Mouse (Mus musculus): ENCODE data around the gene Tert. TPM values are rescaled to one million over a fixed set of nuclear protein-coding genes. Genes with fewer than 3 reads are reported as not detected.
A peak's percentile ranks its signal among the peaks of the same experiment; 100 is the strongest.

The Tert gene
- total RNA-seq, 2 experiments from 2014 or later, result 0.14 to 0.18 TPM

DNA sequence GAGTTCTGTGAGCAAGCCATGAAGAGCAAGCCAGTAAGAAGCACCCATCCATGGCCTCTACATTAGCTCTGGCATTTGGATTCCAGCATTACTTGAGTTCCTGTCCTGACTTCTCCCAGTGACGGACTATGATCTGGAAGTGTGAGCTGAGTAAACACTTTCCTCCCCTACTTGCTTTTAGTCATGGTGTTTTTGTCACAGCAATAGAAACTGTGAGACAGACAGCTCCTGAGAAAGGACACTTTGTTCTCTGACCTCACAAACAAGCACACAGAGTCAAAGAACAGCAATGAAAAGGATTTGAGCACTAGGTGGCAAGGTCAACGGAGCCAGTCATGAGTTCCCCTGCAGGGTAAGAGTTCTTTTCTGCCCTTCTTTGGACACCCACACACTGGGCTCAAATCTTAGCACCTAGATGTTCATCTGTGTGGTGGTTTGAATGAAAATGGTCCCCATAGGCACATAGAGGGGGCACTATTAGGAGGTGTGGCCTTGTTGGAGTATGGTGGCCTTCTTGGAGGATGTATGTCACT is 33.5 kb downstream of the Tert start:
- no peak for DNase-seq
- intact Hi-C loops (cut with DNase I; ENCODE audit: low total_unique reads), result no loop called here

DNA sequence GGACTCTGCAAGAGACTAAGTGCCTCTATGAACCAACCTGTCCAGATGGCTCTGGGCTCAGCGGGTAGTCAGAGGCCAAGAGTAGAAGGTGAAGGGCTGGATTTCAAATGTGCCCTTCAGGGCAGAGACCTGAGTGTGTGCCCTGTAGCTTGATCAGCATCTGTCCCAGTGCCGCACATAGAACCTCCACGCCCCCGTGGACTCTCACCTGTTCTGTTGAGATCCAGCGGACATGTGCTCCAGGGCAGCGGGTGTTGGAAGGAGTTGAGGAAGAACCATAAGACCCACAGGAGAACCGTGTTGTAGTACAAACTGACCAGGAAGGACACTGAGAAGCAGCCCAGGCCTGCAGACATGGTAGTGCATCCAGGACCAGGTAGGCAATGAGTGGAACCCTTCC is 48.5 kb downstream of the Tert start:
- no peak for DNase-seq
- intact Hi-C loops (cut with DNase I; ENCODE audit: low total_unique reads), result no loop called here

DNA sequence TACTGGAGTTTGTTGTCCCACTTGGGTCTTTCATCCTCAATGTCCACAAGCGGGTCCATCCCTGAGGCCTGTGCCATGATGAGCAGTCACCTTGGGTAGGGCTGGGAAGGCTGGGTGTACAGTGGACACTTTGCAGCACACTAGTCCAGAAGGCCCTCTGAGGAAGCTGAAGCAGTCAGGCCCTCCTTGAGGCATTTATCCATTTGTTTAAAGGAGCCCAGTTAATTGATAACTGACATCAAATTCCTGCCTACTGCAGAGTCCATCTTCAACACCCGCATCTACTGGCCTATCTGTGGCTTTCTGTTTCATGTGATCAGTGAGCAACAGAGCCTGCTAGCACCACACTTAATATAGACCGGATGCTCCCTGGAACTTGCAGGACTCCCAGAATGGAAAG is 51.1 kb downstream of the Tert start, which contains the start of gene Slc6a18:
Gene Slc6a18 (minus strand): TSS at position 171 of the 400 bp plus-strand sequence.
- no peak for DNase-seq
- intact Hi-C loops (cut with DNase I; ENCODE audit: low total_unique reads), result no loop called here

DNA sequence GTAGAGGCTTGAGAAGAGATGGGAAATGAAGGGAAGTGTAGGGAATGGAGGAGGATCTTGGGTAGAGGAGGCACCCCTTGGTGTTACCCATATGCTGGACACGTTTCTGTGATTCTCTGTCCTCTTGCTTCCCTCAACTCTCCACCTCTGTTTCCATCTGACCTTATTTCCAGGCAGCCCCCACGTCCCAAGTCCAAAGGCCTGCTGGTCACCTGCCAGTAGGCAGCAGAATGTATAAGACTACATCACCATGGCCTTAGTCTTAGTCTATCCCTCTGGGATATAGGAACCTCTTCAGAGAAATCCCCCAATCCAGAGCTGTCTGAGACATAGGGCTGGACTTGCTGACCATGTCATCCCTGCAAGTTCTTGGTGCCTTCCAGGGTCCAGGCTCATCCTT is 52.6 kb downstream of the Tert start:
- intact Hi-C loops (cut with DNase I; ENCODE audit: low total_unique reads), result no loop called here
- no peak for DNase-seq

DNA sequence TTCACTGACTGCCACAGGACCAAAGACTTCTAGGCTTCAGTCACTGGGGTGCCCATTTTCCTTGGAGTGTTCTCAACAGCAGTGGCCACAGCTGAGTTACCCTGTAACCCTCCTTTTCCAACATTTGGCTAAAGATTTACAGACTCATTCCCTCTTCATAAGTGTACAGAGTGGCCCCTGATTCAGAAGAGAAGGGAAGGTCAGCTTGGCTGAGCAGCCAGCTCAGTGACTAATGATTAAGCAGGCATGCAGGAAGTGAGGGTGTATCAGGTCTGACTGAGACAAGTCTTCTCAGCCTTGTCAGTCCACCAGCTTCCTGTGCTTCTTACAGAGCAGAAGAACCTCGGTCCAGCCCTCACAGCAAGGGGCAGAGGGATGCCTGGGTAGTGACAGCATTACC is 53.7 kb downstream of the Tert start:
- intact Hi-C loops (cut with DNase I; ENCODE audit: low total_unique reads), result no loop called here
- no peak for DNase-seq

DNA sequence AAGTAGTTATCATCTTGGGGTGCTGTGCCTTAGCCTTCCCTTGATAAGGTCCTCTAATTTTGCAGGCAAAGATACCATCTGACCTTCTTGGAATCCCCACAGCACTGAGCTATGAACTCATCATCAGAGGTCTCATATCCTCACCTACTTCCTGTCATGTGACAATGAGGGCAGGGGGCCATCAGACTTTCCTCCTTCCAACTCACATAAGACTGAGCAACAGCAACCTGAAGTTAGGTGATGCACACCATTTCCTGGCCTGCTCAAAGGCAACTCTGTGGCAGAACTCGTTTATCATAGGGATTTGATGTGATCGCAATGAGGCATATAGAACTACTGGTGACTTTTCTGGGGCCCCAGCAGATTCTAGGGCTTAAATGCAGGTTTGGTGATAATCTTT is 55.5 kb downstream of the Tert start:
- intact Hi-C loops (cut with DNase I; ENCODE audit: low total_unique reads), result no loop called here
- DNase-seq, result no peak

DNA sequence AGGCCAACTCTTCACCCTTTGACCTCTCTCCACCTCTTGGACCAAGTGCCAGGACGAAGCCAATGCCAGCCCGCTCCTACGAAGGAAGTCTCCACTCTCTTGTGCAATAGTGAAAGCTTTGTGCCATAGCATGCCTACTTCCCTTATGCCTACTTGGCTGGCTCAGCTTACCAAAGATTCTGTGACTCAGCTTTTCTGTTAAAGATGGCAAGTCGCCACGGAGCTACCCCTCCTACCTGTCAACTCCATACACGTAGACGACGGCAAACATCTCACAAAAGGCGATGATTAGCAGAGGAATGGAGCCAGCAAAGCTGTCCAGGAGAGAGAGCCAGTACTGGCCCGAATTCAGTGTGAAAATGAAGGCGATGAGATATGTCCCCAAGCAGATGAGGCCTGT is 57.0 kb downstream of the Tert start:
- intact Hi-C loops (cut with DNase I; ENCODE audit: low total_unique reads), result no loop called here
- no peak for DNase-seq

DNA sequence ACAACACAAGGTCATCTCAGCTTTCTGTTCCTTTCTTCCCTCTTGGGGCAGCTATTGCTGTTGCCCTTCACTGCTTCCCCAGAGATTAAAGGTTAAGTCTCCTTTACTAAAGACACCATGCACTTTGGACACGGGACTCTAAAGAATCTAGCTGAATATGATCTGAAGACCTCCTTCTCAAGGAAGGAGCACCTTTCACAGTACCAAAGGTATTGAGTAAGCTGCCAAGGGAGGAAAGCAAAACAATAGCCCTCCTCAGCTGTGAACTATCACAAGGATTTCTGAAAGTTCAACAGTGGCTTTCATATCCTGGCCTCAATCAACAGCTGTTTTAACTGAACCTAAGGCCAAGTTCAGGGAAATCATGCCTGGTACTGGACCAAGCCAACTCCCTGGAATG is 57.7 kb downstream of the Tert start:
- DNase-seq, result no peak

DNA sequence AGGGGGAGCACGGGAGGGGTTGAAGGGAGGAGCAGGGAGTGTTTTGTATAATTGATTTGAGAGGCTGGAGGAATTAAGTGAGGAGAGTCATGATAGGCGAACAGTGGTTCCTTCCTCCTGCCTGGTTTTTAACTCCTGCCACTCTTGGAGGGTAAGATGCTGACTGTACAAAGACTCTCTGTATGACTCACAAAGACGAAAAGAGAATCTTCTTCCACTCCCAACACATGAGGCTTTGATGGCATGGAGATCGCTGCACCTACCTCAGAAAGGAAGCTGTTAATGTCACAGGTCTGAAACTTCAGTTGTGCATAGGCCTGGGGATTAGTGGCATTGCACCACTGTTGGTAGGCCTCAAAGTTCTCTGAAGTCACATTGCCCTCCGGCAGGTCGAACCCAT is 58.8 kb downstream of the Tert start:
- intact Hi-C loops (cut with DNase I; ENCODE audit: low total_unique reads), result no loop called here
- DNase-seq, result no peak

More for the DNA sequence above, 57.7 kb downstream of the Tert start:
- intact Hi-C loops (cut with DNase I; ENCODE audit: low total_unique reads), result no loop called here

DNA sequence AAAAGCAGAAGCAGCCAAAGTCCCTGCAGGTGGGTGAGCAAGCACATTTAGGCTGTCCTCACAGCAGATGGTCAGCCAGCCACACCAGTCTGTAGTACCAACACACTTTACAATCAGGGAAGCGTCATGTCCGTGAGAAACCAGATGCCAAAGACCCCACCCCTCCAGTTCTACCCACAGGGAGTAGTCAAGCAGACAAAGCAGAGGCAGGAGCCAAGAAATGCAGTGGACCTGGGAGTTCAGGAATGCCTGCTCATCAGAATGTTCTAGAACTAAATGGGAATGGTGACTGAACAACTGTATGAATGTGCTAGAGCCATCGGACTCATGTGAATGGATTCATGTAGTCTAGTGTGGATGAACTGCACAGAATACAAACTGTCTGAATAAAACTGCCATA is 60.9 kb downstream of the Tert start:
- no peak for DNase-seq
- intact Hi-C loops (cut with DNase I; ENCODE audit: low total_unique reads), result no loop called here

DNA sequence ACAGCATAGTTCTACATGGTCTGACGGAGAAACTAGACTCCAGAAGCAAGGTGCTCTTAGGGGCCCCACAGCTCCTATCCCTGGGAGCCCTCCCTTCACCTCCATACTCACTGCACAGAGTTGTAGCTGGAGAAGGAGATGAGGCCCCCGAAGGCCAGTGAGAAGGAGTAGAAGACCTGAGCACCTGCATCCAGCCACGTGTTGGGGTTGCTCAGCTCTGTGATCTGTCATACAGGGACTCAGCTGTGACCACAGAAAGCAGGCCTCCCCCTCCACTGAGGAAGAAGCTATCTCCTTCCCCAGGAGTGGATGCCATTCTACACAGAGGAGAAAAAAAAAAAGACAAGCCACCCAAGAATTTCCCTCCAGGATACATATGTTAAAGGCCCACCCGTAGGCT is 62.2 kb downstream of the Tert start:
- no peak for DNase-seq
- intact Hi-C loops (cut with DNase I; ENCODE audit: low total_unique reads), result no loop called here

DNA sequence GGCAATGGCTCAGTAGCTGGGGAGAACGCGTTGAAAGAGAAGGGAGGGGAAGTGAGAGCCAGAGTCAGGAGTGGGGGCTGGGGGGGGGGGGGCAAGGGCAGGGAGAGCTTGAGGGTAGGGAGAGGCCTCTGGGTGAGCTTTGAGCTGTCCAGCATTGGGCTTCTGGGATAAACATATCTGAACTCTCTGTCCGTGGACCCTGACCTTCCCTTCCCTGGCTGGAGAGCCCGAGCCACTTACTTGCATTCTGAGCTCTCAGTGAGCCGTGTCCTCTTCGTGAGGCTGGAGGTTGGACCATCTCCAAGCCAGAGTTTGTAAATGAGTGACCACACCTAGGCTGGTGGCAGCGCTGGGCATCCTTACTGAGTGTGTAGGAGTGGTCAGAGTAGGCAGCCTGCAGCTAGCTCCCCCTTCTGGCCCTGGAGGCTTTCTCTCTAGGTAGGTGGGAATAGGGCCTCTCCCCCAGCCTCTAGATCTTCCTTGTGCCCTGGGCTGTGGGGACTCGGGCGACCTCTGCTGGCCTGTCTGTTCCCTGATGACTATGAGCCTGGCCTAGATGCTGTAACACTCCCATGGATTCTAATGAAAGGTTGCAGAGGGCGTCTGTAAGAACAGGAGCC is 65.6 kb downstream of the Tert start:
- intact Hi-C loops (cut with DNase I; ENCODE audit: low total_unique reads), result loop anchor here (5.0 kb wide), 1 partner anchor 180 kb away; no protein-coding TSS in a partner anchor
- peak; percentile 45 for DNase-seq

DNA sequence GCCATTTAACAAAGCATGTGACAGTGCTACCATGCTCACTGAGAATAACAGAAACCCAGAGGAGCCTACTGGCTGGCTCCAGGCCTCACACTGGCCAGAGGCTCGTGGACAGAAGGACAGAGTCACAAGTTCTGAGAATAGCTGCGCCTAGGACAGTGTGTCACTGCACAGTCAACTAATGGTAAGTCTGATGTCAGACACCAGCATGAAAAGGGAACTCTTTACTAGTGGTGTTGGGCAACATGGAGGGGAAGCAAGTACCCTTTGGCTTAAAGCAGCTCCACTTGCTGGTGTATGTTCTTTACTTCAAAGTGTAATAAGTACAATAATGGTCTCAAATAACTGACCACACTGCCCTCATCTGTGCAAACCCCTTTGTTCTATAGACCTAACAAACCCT is 66.6 kb downstream of the Tert start:
- DNase-seq, result no peak
- intact Hi-C loops (cut with DNase I; ENCODE audit: low total_unique reads), result loop anchor here (5.0 kb wide), 1 partner anchor 181 kb away; no protein-coding TSS in a partner anchor

DNA sequence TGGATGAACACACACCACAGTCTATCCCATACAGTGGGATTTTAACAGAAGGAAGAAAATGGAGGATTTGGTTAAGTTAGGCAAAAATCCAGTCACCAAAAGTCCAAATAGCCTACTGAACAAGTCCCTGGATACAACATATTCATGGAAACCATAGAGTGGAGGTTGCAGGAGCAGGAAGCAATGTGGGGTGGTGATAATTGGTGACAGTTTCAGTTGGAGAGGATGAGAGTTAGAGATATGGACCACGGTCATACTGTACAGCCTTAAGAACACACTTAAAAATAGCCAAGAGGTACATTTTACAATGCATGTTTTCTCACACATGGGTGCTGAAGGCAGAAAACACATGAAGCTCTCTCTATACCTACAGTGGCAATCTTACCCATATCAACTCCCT is 68.3 kb downstream of the Tert start:
- DNase-seq, result no peak
- intact Hi-C loops (cut with DNase I; ENCODE audit: low total_unique reads), result loop anchor here (2.0 to 5.0 kb wide), 2 partner anchors 48 to 183 kb away; no protein-coding TSS in a partner anchor

DNA sequence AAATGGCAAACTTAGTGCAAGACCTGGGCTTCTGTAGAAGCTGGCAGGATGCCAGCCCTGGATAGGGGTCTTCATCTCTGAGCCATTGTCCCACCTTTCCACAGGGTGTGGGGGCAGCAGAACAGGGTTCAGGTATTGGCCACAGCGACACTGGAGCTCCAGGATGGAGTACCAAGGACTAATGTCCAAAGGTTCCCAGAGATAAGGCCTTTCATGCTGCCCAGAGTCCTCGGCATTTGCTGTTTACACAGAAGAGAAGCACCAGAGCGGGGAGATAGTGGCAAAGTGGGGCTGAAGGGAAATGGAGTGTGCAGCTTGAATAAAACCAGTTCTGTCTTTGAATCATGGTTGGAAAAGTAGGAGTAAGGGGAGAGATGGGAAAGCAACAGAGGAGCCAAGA is 69.8 kb downstream of the Tert start:
- no peak for DNase-seq
- intact Hi-C loops (cut with DNase I; ENCODE audit: low total_unique reads), result no loop called here

Other genes starting within 250 kb of the Tert start
- gene Lpcat1, start 159.7 kb upstream of the Tert start, total RNA-seq (2021), result 1 to 10 TPM; 6.0 to 7.5 TPM
- gene Slc6a3, start 90.2 kb upstream of the Tert start, total RNA-seq (2021), result not detected
- gene Clptm1l, start 22.9 kb upstream of the Tert start, total RNA-seq (2021), result 10 to 100 TPM; 39.5 to 50.3 TPM
- under 1 TPM; 0.16 to 0.62 TPM for gene Slc6a18, start 51.1 kb downstream of the Tert start, total RNA-seq (2021)
- under 1 TPM in 1 of 2 experiments, not detected in 1; 0.12 TPM for gene Slc6a19, start 78.0 kb downstream of the Tert start, total RNA-seq (2021)
- 1 to 10 TPM; 4.5 to 5.2 TPM for gene Slc12a7, start 106.2 kb downstream of the Tert start, total RNA-seq (2021)
- 1 to 10 TPM; 1.6 to 2.2 TPM for gene Nkd2, start 220.7 kb downstream of the Tert start, total RNA-seq (2021)